Mouse (Mus musculus): ENCODE measurements around the gene AC134908.4. TPM values are rescaled to one million over a fixed set of nuclear protein-coding genes. Genes with fewer than 3 reads are reported as not detected.
"Not testable (repeated sequence)": the region's sequence is repeated elsewhere in the genome, so short reads cannot be mapped to it uniquely, and the experiment has no call there.

Gene AC134908.4
- total and polyA plus RNA-seq, 2 experiments = 0.28 to 0.37 TPM

DNA sequence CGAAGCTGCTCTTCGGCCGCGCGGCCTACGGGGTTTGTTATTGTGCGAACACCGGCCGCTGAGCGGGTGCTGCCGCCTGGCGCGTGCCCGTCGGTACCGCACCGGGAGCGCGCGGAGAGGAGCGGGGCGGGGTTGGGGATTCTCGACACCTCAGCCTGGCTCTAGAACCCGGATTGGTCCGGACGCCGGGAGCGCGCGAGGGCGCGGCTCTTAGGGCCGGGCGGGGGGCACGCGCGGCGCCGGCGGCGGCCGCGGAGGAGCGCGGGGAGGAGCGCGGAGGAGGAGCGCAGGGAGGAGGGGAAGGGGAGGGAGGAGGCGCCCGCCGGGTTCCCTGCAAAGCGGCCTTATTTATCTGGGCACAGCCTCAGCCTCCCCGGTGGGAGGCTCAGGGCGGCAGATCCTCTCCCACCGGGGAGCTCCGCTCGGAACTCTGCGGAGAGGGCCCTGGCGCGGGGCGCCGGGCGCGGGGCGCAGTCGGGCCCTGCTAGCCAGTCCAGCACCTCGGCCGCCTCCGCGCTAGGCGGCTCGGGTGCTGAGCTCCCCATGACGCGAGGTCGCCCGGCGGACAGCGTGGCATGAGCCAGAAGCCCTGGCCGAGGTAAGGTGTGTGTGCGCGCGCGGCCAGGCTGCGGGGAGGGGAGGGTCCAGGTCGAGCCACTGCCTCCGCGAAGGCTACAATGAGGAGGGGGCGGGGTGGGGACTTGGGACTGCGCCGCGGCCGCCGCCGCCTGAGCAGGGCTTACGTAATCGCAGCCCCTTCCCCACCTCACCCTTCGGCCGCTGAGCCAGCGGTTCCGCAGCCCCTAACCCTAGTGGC is 13.5 kb upstream of the AC134908.4 start, which contains the start of gene Fbxl16:
Fbxl16 (plus strand) TSS at position 297 of the 817 bp plus-strand sequence.
- DNase-seq (ENCODE audit: extremely low read depth, low read depth, low spot score) = no peak
- 1% methylated on average over 97 of the region's 100 CpGs for whole genome bisulfite sequencing

DNA sequence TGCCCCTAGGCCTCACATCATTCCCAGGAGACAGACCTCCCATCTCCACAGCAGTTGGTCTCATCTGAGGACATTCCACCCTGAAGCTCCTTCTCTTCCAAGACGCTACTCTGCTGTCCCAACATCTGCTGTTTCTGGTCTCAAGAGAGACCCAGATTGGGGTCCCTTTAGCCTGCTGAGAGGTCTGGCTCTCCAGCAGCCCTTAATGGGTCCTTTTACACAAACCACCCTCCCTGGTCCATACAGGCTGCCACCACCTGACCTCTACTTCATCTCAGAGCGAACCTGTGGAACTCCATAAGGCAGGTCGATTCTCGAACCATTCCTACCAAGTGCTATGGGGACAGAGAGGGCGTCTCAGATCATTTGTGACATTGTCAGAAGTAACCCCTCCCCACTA is 12.6 kb upstream of the AC134908.4 start:
- Histone ChIP-seq H3K9ac (ENCODE audit: low read depth, low read length) (no peak overlapping the region), H3K36me3 (ENCODE audit: control insufficient read depth, insufficient read depth, low read length) (no peaks in the 10 kb centered on the region), H3K79me2 (ENCODE audit: control insufficient read depth, insufficient read depth, low read length) (no peaks in the 10 kb centered on the region), H3K27ac (replicated peaks; ENCODE audit: insufficient read depth, low read depth, low read length) (no peak overlapping the region), H3K4me1 (ENCODE audit: control insufficient read depth, insufficient read depth, low read length) (peaks cover 3% of the 10 kb centered on the region; the same call in 1 of the 2 replicates), H3K4me3 (ENCODE audit: insufficient read depth, low read depth, low read length) (no peak overlapping the region), H3K27me3 (ENCODE audit: control insufficient read depth, insufficient read depth, low read length) (peaks cover 15% of the 10 kb centered on the region)
- 53% methylated on average over 5 of the region's 5 CpGs for WGBS
- TF ChIP-seq POLR2A (IDR thresholded peaks at IDR 0.05; ENCODE audit: extremely low read depth, insufficient read depth, low read length) (no peak), CTCF (IDR thresholded peaks at IDR 0.05; ENCODE audit: low read depth, low read length) (no peak)
- no peak for DNase-seq (ENCODE audit: extremely low read depth, low read depth, low spot score)

More for the DNA sequence above, 13.5 kb upstream of the AC134908.4 start, which contains the start of gene Fbxl16:
- Histone ChIP-seq H3K4me3 (ENCODE audit: insufficient read depth, low read depth, low read length) (peak within 1 kb of the TSS; percentile 52; the same call in 1 of the 2 replicates), H3K4me1 (ENCODE audit: control insufficient read depth, insufficient read depth, low read length) (peaks cover 3% of the 10 kb centered on the region; the same call in 1 of the 2 replicates), H3K27me3 (ENCODE audit: control insufficient read depth, insufficient read depth, low read length) (peaks cover 13% of the 10 kb centered on the region), H3K9ac (ENCODE audit: low read depth, low read length) (peak within 1 kb of the TSS; percentile 45), H3K27ac (replicated peaks; ENCODE audit: insufficient read depth, low read depth, low read length) (no peak within 1 kb of the TSS), H3K36me3 (ENCODE audit: control insufficient read depth, insufficient read depth, low read length) (no peaks in the 10 kb centered on the region), H3K79me2 (ENCODE audit: control insufficient read depth, insufficient read depth, low read length) (no peaks in the 10 kb centered on the region)
- TF ChIP-seq CTCF (IDR thresholded peaks at IDR 0.05; ENCODE audit: low read depth, low read length) (no peak), POLR2A (IDR thresholded peaks at IDR 0.05; ENCODE audit: extremely low read depth, insufficient read depth, low read length) (no peak)

DNA sequence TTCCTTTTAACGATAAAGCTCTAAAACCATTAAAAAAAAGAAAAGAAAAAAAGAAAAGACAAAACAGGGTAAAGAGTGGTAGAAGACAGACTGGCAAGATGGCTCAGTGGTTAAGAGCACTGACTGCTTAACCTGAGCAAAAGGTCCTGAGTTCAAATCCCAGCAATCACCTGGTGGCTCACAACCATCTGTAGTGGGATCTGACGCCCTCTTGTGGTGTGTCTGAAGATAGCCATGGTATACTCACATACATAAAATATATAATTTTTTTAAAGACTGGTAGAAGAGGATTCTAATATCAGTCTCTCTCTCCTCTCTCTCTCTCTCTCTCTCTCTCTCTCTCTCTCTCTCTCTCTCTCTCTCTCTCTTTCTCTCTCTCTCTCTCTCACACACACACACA is 12.0 kb upstream of the AC134908.4 start:
- not testable (repeated sequence) for DNase-seq (ENCODE audit: extremely low read depth, low read depth, low spot score); H3K36me3 ChIP-seq (ENCODE audit: control insufficient read depth, insufficient read depth, low read length); H3K9ac ChIP-seq (ENCODE audit: low read depth, low read length); H3K27ac ChIP-seq (replicated peaks; ENCODE audit: insufficient read depth, low read depth, low read length); H3K4me1 ChIP-seq (ENCODE audit: control insufficient read depth, insufficient read depth, low read length); H3K4me3 ChIP-seq (ENCODE audit: insufficient read depth, low read depth, low read length); H3K79me2 ChIP-seq (ENCODE audit: control insufficient read depth, insufficient read depth, low read length)
- H3K27me3 ChIP-seq (ENCODE audit: control insufficient read depth, insufficient read depth, low read length) = peaks cover 18% of the 10 kb centered on the region
- 52% methylated on average over 2 of the region's 2 CpGs for whole genome bisulfite sequencing

DNA sequence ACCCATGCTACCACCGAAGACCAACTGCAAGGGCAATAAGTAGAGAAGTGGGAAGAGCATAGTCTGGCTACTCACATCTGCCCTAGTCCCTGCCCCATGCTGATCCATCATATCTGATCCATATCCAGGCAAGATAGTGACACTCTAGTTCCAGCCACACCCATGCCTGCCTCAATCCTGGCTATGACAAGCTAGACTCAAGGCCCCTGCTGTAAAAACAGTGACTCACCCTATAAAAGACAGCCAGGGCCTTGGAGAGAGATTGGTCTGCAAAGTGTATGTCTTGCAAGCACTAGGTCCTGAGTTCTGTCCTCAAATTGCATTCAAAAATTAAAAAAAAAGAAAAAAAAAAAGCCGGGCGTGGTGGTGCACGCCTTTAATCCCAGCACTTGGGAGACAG is 11.0 kb upstream of the AC134908.4 start:
- H3K79me2 ChIP-seq (ENCODE audit: control insufficient read depth, insufficient read depth, low read length) = no peaks in the 10 kb centered on the region
- no peaks in the 10 kb centered on the region for H3K36me3 ChIP-seq (ENCODE audit: control insufficient read depth, insufficient read depth, low read length)
- no peak overlapping the region for H3K27ac ChIP-seq (replicated peaks; ENCODE audit: insufficient read depth, low read depth, low read length)
- no peak overlapping the region for H3K9ac ChIP-seq (ENCODE audit: low read depth, low read length)
- H3K4me1 ChIP-seq (ENCODE audit: control insufficient read depth, insufficient read depth, low read length) = peaks cover 3% of the 10 kb centered on the region; the same call in 1 of the 2 replicates
- DNase-seq (ENCODE audit: extremely low read depth, low read depth, low spot score) = no peak
- H3K4me3 ChIP-seq (ENCODE audit: insufficient read depth, low read depth, low read length) = no peak overlapping the region
- peaks cover 18% of the 10 kb centered on the region for H3K27me3 ChIP-seq (ENCODE audit: control insufficient read depth, insufficient read depth, low read length)
- TF ChIP-seq POLR2A (IDR thresholded peaks at IDR 0.05; ENCODE audit: extremely low read depth, insufficient read depth, low read length) = no peak
- no peak for TF ChIP-seq CTCF (IDR thresholded peaks at IDR 0.05; ENCODE audit: low read depth, low read length)
- 88% methylated on average over 4 of the region's 4 CpGs for WGBS

DNA sequence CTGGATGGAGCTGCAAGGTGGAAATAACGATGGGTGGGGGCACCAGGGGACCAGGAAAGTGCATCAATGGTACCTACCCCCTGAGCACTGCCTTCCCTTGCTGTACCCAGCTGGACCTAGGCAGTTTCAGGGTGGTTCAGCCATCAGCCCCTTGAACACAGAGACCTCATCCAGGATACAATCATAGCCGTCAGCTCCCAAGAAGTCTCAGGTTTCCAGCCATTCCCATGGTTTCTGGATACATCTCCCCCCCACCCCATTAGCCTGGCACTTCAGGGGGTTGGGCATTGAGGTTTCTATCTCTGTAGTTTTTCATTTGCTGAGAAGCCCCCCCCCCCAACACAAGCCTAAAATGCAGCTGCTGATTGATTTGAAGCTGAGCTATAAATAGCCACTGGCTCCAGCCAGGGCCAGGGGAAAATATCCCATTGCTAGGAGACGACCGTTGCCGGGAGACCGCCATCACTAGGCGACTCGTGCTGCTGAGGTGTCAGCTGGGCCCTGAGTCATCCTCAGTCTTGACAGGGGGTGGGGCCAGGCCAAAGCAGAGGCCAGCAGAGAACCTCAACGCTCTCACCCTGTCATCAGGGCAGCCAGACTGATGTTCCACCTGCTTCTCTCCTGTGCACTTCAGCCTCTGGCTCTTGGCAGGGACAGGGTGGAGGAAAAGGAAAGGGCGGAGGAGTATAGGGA is 7.5 kb upstream of the AC134908.4 start:
- Histone ChIP-seq H3K4me3 (ENCODE audit: insufficient read depth, low read depth, low read length) (no peak overlapping the region), H3K4me1 (ENCODE audit: control insufficient read depth, insufficient read depth, low read length) (no peaks in the 10 kb centered on the region), H3K9ac (ENCODE audit: low read depth, low read length) (no peak overlapping the region), H3K79me2 (ENCODE audit: control insufficient read depth, insufficient read depth, low read length) (no peaks in the 10 kb centered on the region), H3K27me3 (ENCODE audit: control insufficient read depth, insufficient read depth, low read length) (peaks cover 5% of the 10 kb centered on the region; the same call in 1 of the 2 replicates), H3K36me3 (ENCODE audit: control insufficient read depth, insufficient read depth, low read length) (no peaks in the 10 kb centered on the region), H3K27ac (replicated peaks; ENCODE audit: insufficient read depth, low read depth, low read length) (no peak overlapping the region)
- no peak for DNase-seq (ENCODE audit: extremely low read depth, low read depth, low spot score)
- TF ChIP-seq CTCF (IDR thresholded peaks at IDR 0.05; ENCODE audit: low read depth, low read length) (no peak), POLR2A (IDR thresholded peaks at IDR 0.05; ENCODE audit: extremely low read depth, insufficient read depth, low read length) (no peak)
- WGBS = 14% methylated on average over 10 of the region's 10 CpGs

All from liver, adult 2 months (tissue).